ENCODE assay signal across 7 mouse cellular contexts in genomic region chr6:81924304-81924703, GRCm38 (mm10). TPM values are rescaled to one million over a fixed set of nuclear protein-coding genes. Genes with fewer than 3 reads are reported as not detected.
DNase-seq lines count a peak whose midpoint lies in the region; ATAC-seq and TF ChIP-seq lines count a peak whose summit lies in the region.

No protein-coding gene starts in this region.

- peaks cover 4% of the 10 kb centered on the region for H3K4me1 ChIP-seq in neural tube, embryonic 11.5 days (ENCODE audit: control insufficient read depth, insufficient read depth, low read length)
- peaks cover 11% of the 10 kb centered on the region for H3K4me1 ChIP-seq in embryonic facial prominence, embryonic 13.5 days
- H3K4me1 ChIP-seq in limb, embryonic 12.5 days (replicated peaks): peaks cover 14% of the 10 kb centered on the region
- H3K4me1 ChIP-seq in small intestine, adult 2 months (ENCODE audit: control insufficient read depth, insufficient read depth, insufficient read length, low read length): 0 out of 2 replicates have a peak, but pooled peaks cover 2% of the 10 kb centered on the region

- no peaks in the 10 kb centered on the region for H3K9me3 ChIP-seq in neural tube, embryonic 11.5 days (ENCODE audit: control insufficient read depth, low read length)
- H3K9me3 ChIP-seq in embryonic facial prominence, embryonic 13.5 days: no peaks in the 10 kb centered on the region
- no peaks in the 10 kb centered on the region for H3K9me3 ChIP-seq in limb, embryonic 12.5 days

- DNase-seq in neural tube, embryonic 11.5 days (ENCODE audit: low spot score): no peak
- DNase-seq in neural tube, embryonic 10.5 days (ENCODE audit: extremely low spot score, low spot score): no peak
- no peak for DNase-seq in cerebellum, adult 11-12 months
- no peak for DNase-seq in cerebellum, adult 9-10 months

- 18% methylated on average over 5 of the region's 5 CpGs for WGBS in neural tube, embryonic 11.5 days
- WGBS in embryonic facial prominence, embryonic 13.5 days: 13% methylated on average over 5 of the region's 5 CpGs
- WGBS in limb, embryonic 12.5 days: 18% methylated on average over 5 of the region's 5 CpGs
- 5% methylated on average over 5 of the region's 5 CpGs for WGBS in small intestine, adult 2 months

- peak overlapping the region; percentile 77 for H3K4me2 ChIP-seq in neural tube, embryonic 11.5 days (ENCODE audit: low read depth)
- H3K4me2 ChIP-seq in embryonic facial prominence, embryonic 13.5 days: peak overlapping the region; percentile 64
- H3K4me2 ChIP-seq in limb, embryonic 12.5 days: peak overlapping the region; percentile 65

- peaks cover 2% of the 10 kb centered on the region; the same call in 1 of the 2 replicates for H3K36me3 ChIP-seq in neural tube, embryonic 11.5 days (ENCODE audit: control insufficient read depth, insufficient read depth, low read length)
- H3K36me3 ChIP-seq in embryonic facial prominence, embryonic 13.5 days: peaks cover 27% of the 10 kb centered on the region
- H3K36me3 ChIP-seq in limb, embryonic 12.5 days: peaks cover 36% of the 10 kb centered on the region
- peaks cover 5% of the 10 kb centered on the region; the same call in 1 of the 2 replicates for H3K36me3 ChIP-seq in small intestine, adult 2 months (ENCODE audit: control insufficient read depth, insufficient read depth, low read length)

- no peak for TF ChIP-seq CTCF in small intestine, adult 2 months (IDR thresholded peaks at IDR 0.05; ENCODE audit: extremely low read depth, insufficient read length, insufficient replicate concordance, low read depth, low read length)

- no peak for TF ChIP-seq POLR2A in small intestine, adult 2 months (IDR thresholded peaks at IDR 0.05; ENCODE audit: low read depth, low read length)

- H3K27ac ChIP-seq in neural tube, embryonic 11.5 days (ENCODE audit: low read depth, low read length): no peak overlapping the region
- no peak overlapping the region for H3K27ac ChIP-seq in embryonic facial prominence, embryonic 13.5 days
- no peak overlapping the region for H3K27ac ChIP-seq in limb, embryonic 12.5 days
- no peak overlapping the region for H3K27ac ChIP-seq in small intestine, adult 2 months (ENCODE audit: insufficient read depth, low read depth, low read length)

- H3K4me3 ChIP-seq in neural tube, embryonic 11.5 days (ENCODE audit: low read depth, low read length): peak overlapping the region; percentile 85
- H3K4me3 ChIP-seq in embryonic facial prominence, embryonic 13.5 days: peak overlapping the region; percentile 88
- peak overlapping the region; percentile 82 for H3K4me3 ChIP-seq in limb, embryonic 12.5 days (replicated peaks)
- H3K4me3 ChIP-seq in small intestine, adult 2 months (ENCODE audit: low read depth, low read length): peak overlapping the region; percentile 15; the same call in 1 of the 2 replicates

- no peaks in the 10 kb centered on the region for H3K27me3 ChIP-seq in neural tube, embryonic 11.5 days (ENCODE audit: control insufficient read depth, insufficient read depth, low read length)
- no peaks in the 10 kb centered on the region for H3K27me3 ChIP-seq in embryonic facial prominence, embryonic 13.5 days
- H3K27me3 ChIP-seq in limb, embryonic 12.5 days: no peaks in the 10 kb centered on the region
- no peaks in the 10 kb centered on the region for H3K27me3 ChIP-seq in small intestine, adult 2 months (ENCODE audit: control insufficient read depth, insufficient read depth, low read length)

- ATAC-seq in neural tube, embryonic 11.5 days (ENCODE audit: insufficient read depth, low FRiP score, low TSS enrichment): peak; percentile 39; the same call in 1 of the 2 replicates
- no peak for ATAC-seq in embryonic facial prominence, embryonic 13.5 days (ENCODE audit: insufficient number of reproducible peaks, insufficient read depth, low FRiP score, low TSS enrichment, low read depth)
- ATAC-seq in limb, embryonic 12.5 days (ENCODE audit: insufficient number of reproducible peaks, insufficient read depth, low FRiP score, low TSS enrichment, low read depth): no peak

- peak overlapping the region; percentile 96 for H3K9ac ChIP-seq in neural tube, embryonic 11.5 days (ENCODE audit: low read length)
- H3K9ac ChIP-seq in embryonic facial prominence, embryonic 13.5 days: peak overlapping the region; percentile 97
- peak overlapping the region; percentile 93 for H3K9ac ChIP-seq in limb, embryonic 12.5 days (replicated peaks)

RNA-seq across cellular contexts. Expression of gene Gcfc2, which starts 0.8 kb away (rescaled TPM):
- 10.2 and 14.5 TPM in 2 replicates for polyA plus RNA-seq in neural tube, embryonic 11.5 days (2014; fragmentation: Nextera tagmentation; extraction: Ambion mirVana)
- 13.7 and 17.4 TPM in 2 replicates for polyA plus RNA-seq in embryonic facial prominence, embryonic 13.5 days (2015; fragmentation: Nextera tagmentation; extraction: Ambion mirVana)
- 21.6 and 23.1 TPM in 2 replicates for polyA plus RNA-seq in limb, embryonic 12.5 days (2016; fragmentation: Nextera tagmentation; extraction: Ambion mirVana)
- polyA plus RNA-seq in small intestine, adult 2 months (2012; rRNA removed): 0.72 and 1.0 TPM in 2 replicates

RNA-seq across cellular contexts. Expression of gene Mrpl19, which starts 41.5 kb away (rescaled TPM):
- polyA plus RNA-seq in neural tube, embryonic 11.5 days (2014; fragmentation: Nextera tagmentation; extraction: Ambion mirVana): 60.1 and 62.3 TPM in 2 replicates
- polyA plus RNA-seq in embryonic facial prominence, embryonic 13.5 days (2015; fragmentation: Nextera tagmentation; extraction: Ambion mirVana): 42.1 and 59.7 TPM in 2 replicates
- polyA plus RNA-seq in limb, embryonic 12.5 days (2016; fragmentation: Nextera tagmentation; extraction: Ambion mirVana): 54.8 and 59.7 TPM in 2 replicates
- 1.3 and 1.5 TPM in 2 replicates for polyA plus RNA-seq in small intestine, adult 2 months (2012; rRNA removed)

Comparison
In these comparisons a context has a peak if more than half of its experiments do, and no peak if none do; other contexts are left out.
1. H3K4me3 ChIP-seq: peak in every context shown above with its lines; median percentile 88 in embryonic facial prominence, embryonic 13.5 days; 85 in neural tube, embryonic 11.5 days; 82 in limb, embryonic 12.5 days; 15 in small intestine, adult 2 months.
2. RNA of gene Mrpl19, which starts 41.5 kb away (polyA plus RNA-seq): 60.1 to 62.3 TPM in neural tube, embryonic 11.5 days, 42.1 to 59.7 TPM in embryonic facial prominence, embryonic 13.5 days and 54.8 to 59.7 TPM in limb, embryonic 12.5 days; 1.3 to 1.5 TPM in small intestine, adult 2 months; every median in the first group is over 10 times any median in the second.
3. Peak in every context shown above with its lines, with median percentiles within 50 percentile points of each other: H3K4me2 ChIP-seq and H3K9ac ChIP-seq.